Mouse (Mus musculus) midbrain, embryonic 10.5 days (tissue): Measurements from ENCODE around the gene Slc26a1. TPM values are rescaled to one million over a fixed set of nuclear protein-coding genes. Genes with fewer than 3 reads are reported as not detected.

Experiments used
- DNase-seq: peaks from one replicate; pipeline ENCODE4 v3.0.0-alpha.2; 2017; ENCODE audit warnings: low spot score
- H3K27ac ChIP-seq: fragments of 300-500 bp; sonication (generic); replicated peaks from 2 replicates; pipeline ENCODE4 v1.5.1; 2016; ENCODE audit warnings: mild to moderate bottlenecking
- H3K27me3 ChIP-seq: fragments of 300-500 bp; sonication (generic); 2 replicates; pipeline ENCODE4 v1.6.1; 2016; ENCODE audit warnings: low read depth, mild to moderate bottlenecking; ENCODE audit not compliant: poor library complexity, severe bottlenecking
- H3K36me3 ChIP-seq: fragments of 300-500 bp; sonication (generic); 2 replicates; pipeline ENCODE4 v1.6.1; 2016; ENCODE audit warnings: mild to moderate bottlenecking, moderate library complexity
- H3K4me1 ChIP-seq: fragments of 300-500 bp; sonication (generic); 2 replicates; pipeline ENCODE4 v1.6.1; 2016
- H3K4me3 ChIP-seq: fragments of 300-500 bp; sonication (generic); 2 replicates; pipeline ENCODE4 v1.5.1; 2016; ENCODE audit warnings: mild to moderate bottlenecking, moderate library complexity
- H3K9me3 ChIP-seq: fragments of 300-500 bp; sonication (generic); replicated peaks from 2 replicates; pipeline ENCODE4 v1.6.1; 2016; ENCODE audit warnings: mild to moderate bottlenecking
- WGBS: fragments of 180-500 bp; shearing (Covaris S2); methylation state at CpG from one replicate; pipeline ENCODE4 v1.1.7; 2016; 5-methylcytosine and 5-hydroxymethylcytosine counted together
- polyA plus RNA-seq: library from polyadenylated mRNA; unstranded; fragments of >200 nt; fragmentation: Nextera tagmentation; extraction: Ambion mirVana; gene quantifications from 2 replicates; pipeline ENCODE4 v1.2.1, GENCODE M21; 2016

Gene Slc26a1
- polyA plus RNA-seq, 1 experiment from 2014 or later, result 0.56 TPM

DNA sequence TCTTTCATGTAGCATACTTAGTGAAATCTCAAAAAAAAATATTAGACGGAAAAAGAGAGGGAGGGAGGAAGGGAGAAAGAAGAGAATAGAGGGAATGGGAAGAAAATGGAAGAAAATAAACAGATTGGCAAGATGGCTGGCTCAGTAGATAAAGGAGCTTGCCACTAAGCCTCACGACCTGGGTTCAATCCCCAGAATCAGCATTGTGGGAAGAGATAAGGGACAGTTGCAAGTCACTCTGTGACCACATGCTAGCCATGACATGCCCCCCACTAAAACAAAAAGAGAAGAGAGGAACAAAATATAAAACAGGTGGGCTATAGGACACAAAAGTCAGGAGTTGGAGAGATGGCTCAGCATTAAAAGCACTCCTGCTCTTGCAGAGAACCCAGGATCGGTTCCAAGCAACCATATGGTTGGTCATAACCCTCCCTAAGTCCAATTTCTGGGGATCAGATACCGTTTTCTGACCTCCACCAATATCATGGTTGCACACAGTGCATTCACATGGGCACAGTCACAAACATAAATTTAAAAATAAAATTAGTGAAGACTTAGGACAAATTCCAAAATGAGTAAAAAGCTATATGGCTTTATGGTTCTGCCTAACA lies 49.2 kb downstream of the Slc26a1 start:
- WGBS, result 84% methylated on average over 4 of the region's 4 CpGs
- H3K4me3 ChIP-seq, result no peak overlapping the region
- no peak overlapping the region for H3K27ac ChIP-seq
- H3K27me3 ChIP-seq, result no peaks in the 10 kb centered on the region
- H3K36me3 ChIP-seq, result peaks cover 37% of the 10 kb centered on the region
- no peaks in the 10 kb centered on the region for H3K9me3 ChIP-seq
- peaks cover 26% of the 10 kb centered on the region for H3K4me1 ChIP-seq
- no peak for DNase-seq

DNA sequence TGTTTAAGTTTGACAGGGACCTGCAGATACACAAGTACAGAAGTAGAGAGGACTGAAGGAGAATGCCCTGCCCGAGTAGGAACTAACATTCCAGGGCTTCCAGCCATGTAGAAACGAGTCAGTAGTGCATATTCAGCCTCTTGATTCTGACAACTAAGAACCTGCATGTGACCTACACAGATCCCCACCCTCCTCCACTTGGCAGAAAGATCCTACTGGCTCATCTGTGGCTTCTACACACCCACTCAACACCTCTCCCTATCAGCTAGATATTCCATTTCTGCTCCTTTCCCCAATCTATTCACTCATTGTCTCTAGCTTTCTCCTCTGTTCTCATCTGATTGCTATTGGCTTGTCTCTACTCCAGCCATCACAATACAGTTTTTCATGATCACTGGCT lies 53.5 kb downstream of the Slc26a1 start:
- peaks cover 74% of the 10 kb centered on the region for H3K36me3 ChIP-seq
- 82% methylated on average over 2 of the region's 2 CpGs for WGBS
- H3K4me3 ChIP-seq, result no peak overlapping the region

More for the DNA sequence above, 53.5 kb downstream of the Slc26a1 start:
- no peak for DNase-seq
- Histone ChIP-seq H3K4me1 (no peaks in the 10 kb centered on the region), H3K27ac (no peak overlapping the region), H3K9me3 (no peaks in the 10 kb centered on the region), H3K27me3 (no peaks in the 10 kb centered on the region)

Other genes starting within 250 kb of the Slc26a1 start
- gene Atp5k, start 241.1 kb downstream of the Slc26a1 start, polyA plus RNA-seq, result 361 and 381 TPM in 2 replicates
- gene Mfsd7a, start 226.7 kb downstream of the Slc26a1 start, polyA plus RNA-seq, result 0.11 and 0.16 TPM in 2 replicates
- 21.2 and 27.8 TPM in 2 replicates for gene Pcgf3, start 214.3 kb downstream of the Slc26a1 start, polyA plus RNA-seq
- gene Cplx1, start 125.5 kb downstream of the Slc26a1 start, polyA plus RNA-seq, result 4.3 and 6.8 TPM in 2 replicates
- 59.8 and 64.2 TPM in 2 replicates for gene Gak, start 45.8 kb downstream of the Slc26a1 start, polyA plus RNA-seq
- 19.8 and 24.0 TPM in 2 replicates for gene Tmem175, start 45.8 kb downstream of the Slc26a1 start, polyA plus RNA-seq
- gene Idua, start 15.2 kb downstream of the Slc26a1 start, polyA plus RNA-seq, result 11.5 and 13.3 TPM in 2 replicates
- gene Dgkq, start 5.9 kb downstream of the Slc26a1 start, polyA plus RNA-seq, result 12.8 and 15.1 TPM in 2 replicates
- 11.0 and 14.9 TPM in 2 replicates for gene Fgfrl1, start 16.8 kb upstream of the Slc26a1 start, polyA plus RNA-seq
- gene Rnf212, start 99.4 kb upstream of the Slc26a1 start, polyA plus RNA-seq, result 0.17 TPM in 1 of 2 replicates, not detected in the other
- gene Tmed11, start 119.8 kb upstream of the Slc26a1 start, polyA plus RNA-seq, result not detected in 2 replicates
- gene Vmn2r8, start 133.3 kb upstream of the Slc26a1 start, polyA plus RNA-seq, result not detected in 2 replicates
- gene Vmn2r9, start 177.0 kb upstream of the Slc26a1 start, polyA plus RNA-seq, result not detected in 2 replicates